Mouse (Mus musculus): Measurements from ENCODE around the gene Rpl36a. TPM values are rescaled to one million over a fixed set of nuclear protein-coding genes. Genes with fewer than 3 reads are reported as not detected.

The Rpl36a gene
- polyA plus RNA-seq, 1 experiment from 2014 or later = 298 TPM

DNA sequence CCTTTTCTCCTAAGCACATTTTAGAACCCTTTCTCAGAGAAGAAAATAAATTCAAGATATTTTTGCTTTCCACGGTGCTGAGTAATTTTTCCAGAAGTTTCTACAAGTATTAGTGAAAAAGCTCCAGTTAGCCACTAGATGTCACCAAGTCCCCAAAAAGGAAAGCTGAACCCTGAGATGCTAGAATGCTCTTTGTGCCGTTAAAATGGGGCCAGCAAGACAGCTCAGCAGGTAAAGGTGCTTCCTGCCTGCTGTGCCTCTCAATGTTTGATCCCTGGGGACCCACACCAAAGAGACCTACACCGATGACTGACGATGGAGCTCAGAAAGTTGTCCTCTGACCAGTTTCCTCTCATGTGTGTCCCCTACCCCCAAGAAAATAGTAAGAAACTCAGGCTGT, 24.0 kb downstream of the Rpl36a start:
- WGBS = 36% methylated on average over 4 of the region's 4 CpGs
- H3K27me3 ChIP-seq = peaks cover 4% of the 10 kb centered on the region; the same call in 1 of the 2 replicates
- ATAC-seq (ENCODE audit: low FRiP score) = no peak
- no peak overlapping the region for H3K27ac ChIP-seq
- no peak overlapping the region for H3K4me3 ChIP-seq (replicated peaks)
- no peak overlapping the region for H3K9ac ChIP-seq
- no peaks in the 10 kb centered on the region for H3K9me3 ChIP-seq
- no peaks in the 10 kb centered on the region for H3K4me1 ChIP-seq
- no peaks in the 10 kb centered on the region for H3K36me3 ChIP-seq (replicated peaks)
- H3K4me2 ChIP-seq = no peak overlapping the region

DNA sequence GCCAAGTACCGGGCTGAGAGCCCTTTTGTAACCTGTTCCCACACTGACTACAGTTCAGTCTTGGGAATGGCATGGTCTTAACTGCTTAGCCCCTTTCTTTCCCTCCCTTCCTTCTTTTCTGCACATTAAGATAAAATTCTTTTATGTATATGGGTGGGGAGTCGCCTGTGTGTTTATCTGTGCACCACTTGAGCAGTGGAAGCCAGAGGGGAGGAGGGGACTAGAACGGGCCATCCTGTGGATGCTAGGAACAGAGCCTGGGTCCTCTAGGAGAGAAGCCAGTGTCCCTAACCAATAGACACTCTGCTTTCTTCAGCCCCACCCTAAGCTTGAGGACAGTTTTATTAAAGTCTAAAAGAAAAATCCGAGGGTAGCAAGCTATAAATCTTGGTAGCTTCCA, 25.5 kb downstream of the Rpl36a start:
- Histone ChIP-seq H3K27me3 (peaks cover 4% of the 10 kb centered on the region; the same call in 1 of the 2 replicates), H3K9me3 (no peaks in the 10 kb centered on the region), H3K36me3 (replicated peaks) (no peaks in the 10 kb centered on the region), H3K4me2 (no peak overlapping the region), H3K9ac (no peak overlapping the region), H3K4me1 (no peaks in the 10 kb centered on the region), H3K27ac (no peak overlapping the region), H3K4me3 (replicated peaks) (no peak overlapping the region)
- WGBS = 85% methylated on average over 4 of the region's 4 CpGs
- ATAC-seq (ENCODE audit: low FRiP score) = no peak

DNA sequence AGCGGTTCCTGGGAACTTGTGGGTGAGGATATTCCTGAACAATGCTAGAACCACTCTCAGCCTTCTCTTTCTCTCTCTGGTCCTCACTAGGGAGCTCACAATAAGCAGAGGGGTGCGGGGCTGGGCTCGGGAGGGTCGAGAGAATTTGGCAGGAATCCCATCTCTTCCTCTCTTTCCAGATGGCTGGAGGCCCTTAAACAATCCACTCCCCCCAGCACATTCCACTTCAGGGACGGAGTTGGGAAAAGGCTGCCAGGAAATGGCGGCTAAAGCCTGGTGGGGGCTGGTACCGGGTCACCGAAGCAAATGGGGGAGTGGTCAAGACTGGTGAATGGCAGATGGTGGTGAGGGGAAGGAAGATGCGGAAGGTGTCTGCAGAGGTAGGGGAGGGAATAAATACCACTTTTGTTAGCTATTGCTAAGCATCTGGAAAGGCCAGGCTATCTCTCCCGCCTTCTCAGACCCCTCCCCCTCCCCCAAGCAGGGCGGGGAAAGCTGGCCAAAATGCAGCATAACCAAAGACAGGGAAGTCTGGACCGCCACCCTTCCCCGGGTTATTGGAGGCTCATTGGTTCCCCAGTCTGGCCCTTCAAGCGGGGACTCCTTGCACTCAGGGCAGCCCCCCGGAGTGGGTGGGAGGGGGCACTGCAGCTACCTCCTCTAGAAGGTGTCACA, 27.0 kb downstream of the Rpl36a start:
- ATAC-seq (ENCODE audit: low FRiP score) = peak; percentile 93
- Histone ChIP-seq H3K27ac (peak overlapping the region; percentile 87), H3K4me2 (peak overlapping the region; percentile 48), H3K36me3 (replicated peaks) (no peaks in the 10 kb centered on the region), H3K4me1 (no peaks in the 10 kb centered on the region), H3K27me3 (peaks cover 4% of the 10 kb centered on the region; the same call in 1 of the 2 replicates), H3K9ac (no peak overlapping the region; the same call in 1 of the 2 replicates), H3K9me3 (no peaks in the 10 kb centered on the region), H3K4me3 (replicated peaks) (peak overlapping the region; percentile 26)
- WGBS = 18% methylated on average over 14 of the region's 15 CpGs

DNA sequence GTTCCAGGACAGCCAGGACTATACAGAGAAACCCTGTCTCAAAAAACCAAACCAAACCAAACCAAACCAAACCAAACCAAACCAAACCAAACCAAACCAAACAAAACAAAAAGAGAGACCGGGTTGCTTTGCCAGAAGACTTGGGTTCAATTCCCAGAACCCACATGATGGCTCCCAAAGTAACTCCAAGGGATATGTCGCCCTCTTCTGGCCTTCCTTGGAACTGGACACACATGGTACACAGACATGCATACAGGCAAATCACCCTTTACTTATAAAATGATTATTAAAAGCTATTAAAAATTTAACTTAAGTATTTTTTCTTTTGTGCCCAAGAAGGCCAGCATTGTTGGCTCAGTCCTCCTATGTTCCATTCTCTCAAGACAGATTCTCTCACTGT, 28.9 kb downstream of the Rpl36a start:
- H3K27ac ChIP-seq = no peak overlapping the region

DNA sequence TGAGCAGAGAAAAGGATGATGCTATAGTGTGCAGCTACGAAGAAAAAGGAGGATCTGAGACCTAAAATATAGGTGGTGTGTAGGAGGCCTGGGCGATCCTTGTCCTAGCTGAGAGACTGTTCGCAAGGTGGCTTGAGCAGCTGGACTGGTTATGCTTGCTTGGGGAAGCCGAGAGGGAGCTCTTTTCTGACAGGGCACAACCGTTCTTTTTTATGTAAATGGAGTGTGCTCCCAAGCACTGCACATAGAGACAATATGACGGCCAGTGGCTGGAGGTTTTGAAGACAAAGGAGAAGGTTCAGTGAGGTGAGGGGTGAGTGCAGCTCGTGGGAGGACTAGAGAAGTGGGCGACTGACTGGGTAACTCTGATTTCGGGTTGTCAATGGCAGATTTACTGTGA, 34.2 kb downstream of the Rpl36a start:
- Histone ChIP-seq H3K27me3 (no peaks in the 10 kb centered on the region), H3K9me3 (no peaks in the 10 kb centered on the region), H3K27ac (peak overlapping the region; percentile 71), H3K4me1 (peaks cover 5% of the 10 kb centered on the region; the same call in 1 of the 2 replicates), H3K9ac (no peak overlapping the region), H3K36me3 (replicated peaks) (no peaks in the 10 kb centered on the region), H3K4me2 (peak overlapping the region; percentile 1; the same call in 1 of the 2 replicates), H3K4me3 (replicated peaks) (no peak overlapping the region)
- WGBS = 29% methylated on average over 9 of the region's 9 CpGs
- ATAC-seq (ENCODE audit: low FRiP score) = peak; percentile 78

More for the DNA sequence above, 28.9 kb downstream of the Rpl36a start:
- ATAC-seq (ENCODE audit: low FRiP score) = no peak
- WGBS = 71% methylated on average over 2 of the region's 2 CpGs
- no peak overlapping the region for H3K4me2 ChIP-seq
- H3K4me3 ChIP-seq (replicated peaks) = no peak overlapping the region
- H3K9ac ChIP-seq = no peak overlapping the region
- H3K4me1 ChIP-seq = no peaks in the 10 kb centered on the region
- no peaks in the 10 kb centered on the region for H3K9me3 ChIP-seq
- no peaks in the 10 kb centered on the region for H3K36me3 ChIP-seq (replicated peaks)
- no peaks in the 10 kb centered on the region for H3K27me3 ChIP-seq

DNA sequence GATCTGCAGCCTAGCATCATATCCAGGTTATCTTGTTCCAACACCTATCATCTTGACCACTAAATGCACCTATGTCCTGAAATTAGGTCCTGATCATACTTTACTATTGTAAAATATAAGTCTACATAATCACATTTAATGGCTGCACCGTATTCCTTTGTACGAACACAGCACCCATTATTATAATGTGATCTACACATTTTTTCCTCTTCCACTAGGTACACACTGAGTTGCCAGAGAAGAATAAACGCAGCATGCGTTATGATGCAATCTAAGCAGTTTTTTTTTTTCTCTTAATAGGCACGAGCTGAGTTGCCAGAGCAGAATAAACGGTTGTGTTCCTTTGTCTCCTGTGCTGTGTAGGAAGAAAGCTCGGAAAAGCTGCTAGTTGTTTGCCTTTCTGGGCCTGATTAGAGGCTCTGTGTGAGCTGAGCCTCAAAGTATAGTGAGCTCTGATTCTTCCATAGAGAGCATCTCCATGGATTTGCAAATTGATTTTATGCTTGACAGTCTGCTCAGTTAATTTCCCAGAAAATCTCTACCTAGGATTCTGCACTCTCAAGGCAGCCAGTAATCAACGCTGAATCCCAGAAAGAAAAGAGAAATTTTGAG, 34.9 kb downstream of the Rpl36a start:
- Histone ChIP-seq H3K4me3 (replicated peaks) (no peak overlapping the region), H3K36me3 (replicated peaks) (no peaks in the 10 kb centered on the region), H3K9ac (no peak overlapping the region), H3K27ac (peak overlapping the region; percentile 71), H3K9me3 (no peaks in the 10 kb centered on the region), H3K4me1 (peaks cover 5% of the 10 kb centered on the region; the same call in 1 of the 2 replicates), H3K4me2 (peak overlapping the region; percentile 1; the same call in 1 of the 2 replicates), H3K27me3 (no peaks in the 10 kb centered on the region)
- whole genome bisulfite sequencing = 30% methylated on average over 8 of the region's 8 CpGs
- peak; percentile 87 for ATAC-seq (ENCODE audit: low FRiP score)

DNA sequence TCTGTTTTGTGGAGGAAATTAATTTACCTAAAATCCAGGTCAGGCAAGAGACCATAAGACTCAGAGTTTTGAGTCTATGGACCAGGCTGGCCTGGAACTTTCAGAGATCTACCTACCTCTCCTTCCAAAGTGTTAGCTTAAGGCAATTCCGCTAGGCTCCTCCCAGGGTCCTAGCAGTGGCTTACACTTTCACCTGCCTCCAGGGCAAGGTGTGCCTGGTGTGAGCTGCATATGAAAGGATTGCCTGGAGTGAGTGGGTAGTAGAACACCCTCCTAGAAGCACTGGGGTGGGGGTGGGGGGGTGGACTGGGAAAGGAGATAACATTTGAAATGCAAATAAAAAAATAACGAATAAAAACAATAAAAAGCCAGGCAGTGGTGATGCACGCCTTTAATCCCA, 36.2 kb downstream of the Rpl36a start:
- ATAC-seq (ENCODE audit: low FRiP score) = no peak

DNA sequence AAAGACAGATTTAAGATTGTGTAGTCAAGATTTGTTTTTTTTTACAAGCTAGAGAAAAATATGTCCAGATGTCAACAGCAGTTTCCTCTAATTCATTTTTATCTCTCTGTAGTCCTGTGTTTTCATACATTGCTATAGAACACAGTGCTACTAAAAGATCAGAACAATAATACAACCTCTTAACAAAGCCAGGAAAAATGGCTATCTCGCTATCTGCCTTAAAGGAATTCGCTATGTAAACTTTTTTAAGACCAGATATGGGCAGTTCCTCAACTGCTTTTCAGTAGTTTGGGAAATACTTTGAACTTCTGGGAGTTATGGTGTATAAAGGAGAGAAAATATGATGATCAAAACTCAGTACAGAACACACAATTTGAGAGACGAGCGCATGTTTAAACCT, 37.9 kb downstream of the Rpl36a start:
- no peaks in the 10 kb centered on the region for H3K9me3 ChIP-seq
- 0 out of 2 replicates have a peak, but pooled peaks cover 4% of the 10 kb centered on the region for H3K27me3 ChIP-seq
- H3K9ac ChIP-seq = no peak overlapping the region
- no peak overlapping the region for H3K4me2 ChIP-seq
- H3K27ac ChIP-seq = no peak overlapping the region
- H3K4me1 ChIP-seq = peaks cover 5% of the 10 kb centered on the region; the same call in 1 of the 2 replicates
- no peaks in the 10 kb centered on the region for H3K36me3 ChIP-seq (replicated peaks)
- WGBS = 85% methylated on average over 4 of the region's 4 CpGs
- ATAC-seq (ENCODE audit: low FRiP score) = no peak
- no peak overlapping the region for H3K4me3 ChIP-seq (replicated peaks)

More for the DNA sequence above, 36.2 kb downstream of the Rpl36a start:
- Histone ChIP-seq H3K4me1 (peaks cover 5% of the 10 kb centered on the region; the same call in 1 of the 2 replicates), H3K27me3 (no peaks in the 10 kb centered on the region), H3K4me3 (replicated peaks) (no peak overlapping the region), H3K27ac (no peak overlapping the region), H3K9ac (no peak overlapping the region), H3K4me2 (no peak overlapping the region), H3K9me3 (no peaks in the 10 kb centered on the region), H3K36me3 (replicated peaks) (no peaks in the 10 kb centered on the region)
- WGBS = 85% methylated on average over 3 of the region's 3 CpGs

DNA sequence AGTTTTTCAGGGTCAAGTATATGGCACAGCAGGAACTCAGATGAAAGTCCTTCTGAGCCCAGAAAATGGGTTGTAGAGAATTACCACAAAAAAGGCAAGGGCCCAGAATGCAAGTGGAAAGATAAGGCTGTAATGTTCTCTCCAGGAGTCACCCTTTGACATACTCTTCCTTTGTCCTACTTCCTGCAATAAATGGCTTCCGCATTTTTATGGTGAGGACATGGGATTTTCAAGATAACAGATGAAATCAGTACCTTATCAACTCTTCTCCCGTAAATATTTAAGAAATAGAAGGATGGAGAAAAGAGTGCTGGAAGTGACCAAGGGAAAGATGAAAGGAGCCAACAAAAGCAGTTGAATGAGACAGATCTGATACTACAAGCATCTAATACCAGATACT, 42.7 kb downstream of the Rpl36a start:
- no peak for ATAC-seq (ENCODE audit: low FRiP score)
- whole genome bisulfite sequencing = 93% methylated on average over 2 of the region's 2 CpGs
- 0 out of 2 replicates have a peak, but pooled peaks cover 4% of the 10 kb centered on the region for H3K27me3 ChIP-seq

DNA sequence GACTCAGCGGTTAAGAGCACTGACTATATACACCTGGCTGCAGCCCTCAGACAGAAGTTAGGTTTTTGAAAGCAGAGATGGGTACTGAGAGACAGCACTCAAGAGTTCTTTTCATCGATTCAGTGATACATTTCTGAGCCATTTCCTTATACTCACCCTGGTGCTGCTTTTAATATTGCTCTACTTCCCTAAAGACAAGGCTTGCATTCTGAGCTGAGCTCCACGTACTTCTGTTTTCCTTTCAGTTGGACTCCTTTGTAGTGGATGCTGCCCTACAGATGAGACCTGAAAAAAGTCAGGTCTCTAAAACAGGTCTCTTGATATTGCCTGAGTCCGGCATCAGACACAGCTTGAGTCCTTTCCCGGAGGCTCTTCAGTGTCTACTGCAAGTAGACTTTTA, 47.3 kb downstream of the Rpl36a start:
- ATAC-seq (ENCODE audit: low FRiP score) = no peak
- H3K27ac ChIP-seq = no peak overlapping the region
- H3K4me3 ChIP-seq (replicated peaks) = no peak overlapping the region
- no peaks in the 10 kb centered on the region for H3K9me3 ChIP-seq
- 89% methylated on average over 5 of the region's 5 CpGs for WGBS
- H3K27me3 ChIP-seq = no peaks in the 10 kb centered on the region; the same call in 1 of the 2 replicates
- H3K4me1 ChIP-seq = no peaks in the 10 kb centered on the region
- no peaks in the 10 kb centered on the region for H3K36me3 ChIP-seq (replicated peaks)
- H3K9ac ChIP-seq = no peak overlapping the region
- no peak overlapping the region for H3K4me2 ChIP-seq

More for the DNA sequence above, 42.7 kb downstream of the Rpl36a start:
- Histone ChIP-seq H3K9me3 (no peaks in the 10 kb centered on the region), H3K27ac (no peak overlapping the region), H3K4me3 (replicated peaks) (no peak overlapping the region), H3K9ac (no peak overlapping the region), H3K36me3 (replicated peaks) (no peaks in the 10 kb centered on the region), H3K4me2 (no peak overlapping the region), H3K4me1 (no peaks in the 10 kb centered on the region)

DNA sequence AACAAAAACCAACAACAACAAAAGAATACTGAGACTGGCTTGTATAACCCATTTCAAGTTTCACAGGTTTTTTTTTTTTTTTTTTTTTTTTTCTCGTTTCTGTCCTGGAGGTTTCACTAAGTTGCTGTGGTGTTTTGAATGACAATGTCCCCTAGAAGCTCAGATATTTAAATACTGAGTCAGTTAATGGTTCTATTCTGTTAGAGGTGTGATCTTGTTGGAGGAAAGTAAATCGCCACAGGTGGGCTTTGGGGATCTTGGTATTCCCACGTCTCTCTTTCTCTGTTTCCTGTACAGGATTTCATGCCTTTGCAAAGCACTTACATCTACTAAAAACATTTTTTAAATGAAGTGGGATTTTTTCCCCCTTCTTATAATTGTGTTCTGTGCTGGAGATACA, 49.7 kb downstream of the Rpl36a start:
- Histone ChIP-seq H3K27ac (no peak overlapping the region), H3K36me3 (replicated peaks) (no peaks in the 10 kb centered on the region), H3K4me1 (no peaks in the 10 kb centered on the region), H3K4me3 (replicated peaks) (no peak overlapping the region), H3K9me3 (no peaks in the 10 kb centered on the region), H3K9ac (no peak overlapping the region), H3K4me2 (no peak overlapping the region), H3K27me3 (no peaks in the 10 kb centered on the region; the same call in 1 of the 2 replicates)
- ATAC-seq (ENCODE audit: low FRiP score) = no peak
- 44% methylated on average over 3 of the region's 3 CpGs for WGBS

DNA sequence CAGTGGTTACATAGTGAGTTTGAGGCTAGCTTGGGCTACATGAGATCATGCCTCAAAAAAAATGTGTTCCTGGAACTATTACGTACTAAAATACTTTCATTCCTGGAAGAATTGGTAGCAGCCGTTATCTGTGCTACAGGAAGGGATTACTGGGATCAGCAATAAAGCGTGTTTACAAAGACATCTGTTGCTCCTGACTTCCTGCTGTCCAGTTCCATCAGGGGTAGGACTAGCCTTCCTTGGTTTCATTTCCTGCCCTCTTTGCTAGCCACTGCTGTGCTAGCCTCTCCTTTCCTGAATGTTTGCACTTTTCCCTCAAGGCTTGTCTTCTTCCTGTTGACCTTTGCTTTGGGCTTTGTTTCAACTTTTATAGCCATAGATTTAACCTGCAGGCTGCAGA, 50.4 kb downstream of the Rpl36a start:
- no peak overlapping the region for H3K4me2 ChIP-seq
- no peak overlapping the region for H3K4me3 ChIP-seq (replicated peaks)
- no peak for ATAC-seq (ENCODE audit: low FRiP score)
- WGBS = 78% methylated on average over 3 of the region's 3 CpGs
- H3K9me3 ChIP-seq = no peaks in the 10 kb centered on the region
- no peaks in the 10 kb centered on the region; the same call in 1 of the 2 replicates for H3K27me3 ChIP-seq
- H3K4me1 ChIP-seq = no peaks in the 10 kb centered on the region
- no peak overlapping the region for H3K27ac ChIP-seq
- H3K9ac ChIP-seq = no peak overlapping the region
- H3K36me3 ChIP-seq (replicated peaks) = no peaks in the 10 kb centered on the region
